Mouse (Mus musculus): ENCODE data around the gene Gm8247. TPM values are rescaled to one million over a fixed set of nuclear protein-coding genes. Genes with fewer than 3 reads are reported as not detected.
"Not testable (repeated sequence)": the region's sequence is repeated elsewhere in the genome, so short reads cannot be mapped to it uniquely, and the experiment has no call there.

The Gm8247 gene
- polyA plus RNA-seq (2014; fragmentation: Nextera tagmentation; extraction: Ambion mirVana) = not detected in 2 replicates

GRCm38 (mm10) chr14:44582853-44583252 is at the start of gene Gm8247:
Gene Gm8247 (plus strand): TSS chr14:44583153.
- H3K27me3 ChIP-seq (ENCODE audit: control insufficient read depth, insufficient read depth, low read length); H3K4me1 ChIP-seq (ENCODE audit: control insufficient read depth, insufficient read depth, low read length); H3K9ac ChIP-seq (replicated peaks; ENCODE audit: low read depth, low read length); H3K4me2 ChIP-seq (replicated peaks; ENCODE audit: low read depth, low read length); H3K4me3 ChIP-seq (ENCODE audit: low read depth, low read length); ATAC-seq (ENCODE audit: insufficient number of reproducible peaks, insufficient read depth, low FRiP score, low read depth); H3K9me3 ChIP-seq (ENCODE audit: control insufficient read depth, low read depth, low read length); H3K27ac ChIP-seq (ENCODE audit: low read length); H3K36me3 ChIP-seq (ENCODE audit: control insufficient read depth, insufficient read depth, low read length): not testable (repeated sequence)
- 96% methylated on average over 4 of the region's 4 CpGs for WGBS

- H3K9ac ChIP-seq (replicated peaks; ENCODE audit: low read depth, low read length); H3K4me2 ChIP-seq (replicated peaks; ENCODE audit: low read depth, low read length); H3K27me3 ChIP-seq (ENCODE audit: control insufficient read depth, insufficient read depth, low read length); H3K36me3 ChIP-seq (ENCODE audit: control insufficient read depth, insufficient read depth, low read length); H3K9me3 ChIP-seq (ENCODE audit: control insufficient read depth, low read depth, low read length); H3K4me1 ChIP-seq (ENCODE audit: control insufficient read depth, insufficient read depth, low read length); ATAC-seq (ENCODE audit: insufficient number of reproducible peaks, insufficient read depth, low FRiP score, low read depth); H3K4me3 ChIP-seq (ENCODE audit: low read depth, low read length); H3K27ac ChIP-seq (ENCODE audit: low read length): not testable (repeated sequence)
- 66% methylated on average over 3 of the region's 5 CpGs for WGBS
These were observed 35.0 kb upstream of the Gm8247 start for GRCm38 (mm10) chr14:44547961-44548360.

GRCm38 (mm10) chr14:44591765-44592164 is 8.8 kb downstream of the Gm8247 start:
- not testable (repeated sequence) for H3K9me3 ChIP-seq (ENCODE audit: control insufficient read depth, low read depth, low read length); ATAC-seq (ENCODE audit: insufficient number of reproducible peaks, insufficient read depth, low FRiP score, low read depth); H3K4me3 ChIP-seq (ENCODE audit: low read depth, low read length); H3K36me3 ChIP-seq (ENCODE audit: control insufficient read depth, insufficient read depth, low read length); H3K27me3 ChIP-seq (ENCODE audit: control insufficient read depth, insufficient read depth, low read length); H3K4me1 ChIP-seq (ENCODE audit: control insufficient read depth, insufficient read depth, low read length); H3K27ac ChIP-seq (ENCODE audit: low read length); H3K9ac ChIP-seq (replicated peaks; ENCODE audit: low read depth, low read length); H3K4me2 ChIP-seq (replicated peaks; ENCODE audit: low read depth, low read length)
- 81% methylated on average over 2 of the region's 2 CpGs for WGBS

- H3K4me3 ChIP-seq (ENCODE audit: low read depth, low read length); H3K9ac ChIP-seq (replicated peaks; ENCODE audit: low read depth, low read length); H3K9me3 ChIP-seq (ENCODE audit: control insufficient read depth, low read depth, low read length); H3K36me3 ChIP-seq (ENCODE audit: control insufficient read depth, insufficient read depth, low read length); ATAC-seq (ENCODE audit: insufficient number of reproducible peaks, insufficient read depth, low FRiP score, low read depth); H3K4me1 ChIP-seq (ENCODE audit: control insufficient read depth, insufficient read depth, low read length); H3K27me3 ChIP-seq (ENCODE audit: control insufficient read depth, insufficient read depth, low read length); H3K27ac ChIP-seq (ENCODE audit: low read length); H3K4me2 ChIP-seq (replicated peaks; ENCODE audit: low read depth, low read length): not testable (repeated sequence)
- WGBS = 74% methylated on average over 4 of the region's 4 CpGs
These were observed 44.8 kb downstream of the Gm8247 start, which contains the start of gene Gm5624 for GRCm38 (mm10) chr14:44627737-44628136. Gene Gm5624 (minus strand): TSS chr14:44627938.

Other genes starting within 250 kb of the Gm8247 start
- gene Gm5930, start 244.6 kb upstream of the Gm8247 start, polyA plus RNA-seq (2014; fragmentation: Nextera tagmentation; extraction: Ambion mirVana) = not detected in 2 replicates
- not detected in 2 replicates for gene Gm8229, start 217.8 kb upstream of the Gm8247 start, polyA plus RNA-seq (2014; fragmentation: Nextera tagmentation; extraction: Ambion mirVana)
- not detected in 2 replicates for gene Gm3371, start 172.5 kb upstream of the Gm8247 start, polyA plus RNA-seq (2014; fragmentation: Nextera tagmentation; extraction: Ambion mirVana)
- not detected in 2 replicates for gene Gm8232, start 149.5 kb upstream of the Gm8247 start, polyA plus RNA-seq (2014; fragmentation: Nextera tagmentation; extraction: Ambion mirVana)
- gene BC061237, start 90.7 kb upstream of the Gm8247 start, polyA plus RNA-seq (2014; fragmentation: Nextera tagmentation; extraction: Ambion mirVana) = not detected in 2 replicates
- gene Gm17093, start 64.9 kb upstream of the Gm8247 start, polyA plus RNA-seq (2014; fragmentation: Nextera tagmentation; extraction: Ambion mirVana) = not detected in 2 replicates
- not detected in 2 replicates for gene Gm5624, start 44.8 kb downstream of the Gm8247 start, polyA plus RNA-seq (2014; fragmentation: Nextera tagmentation; extraction: Ambion mirVana)
- not detected in 2 replicates for gene Gm8257, start 123.3 kb downstream of the Gm8247 start, polyA plus RNA-seq (2014; fragmentation: Nextera tagmentation; extraction: Ambion mirVana)
- not detected in 2 replicates for gene Gm8267, start 167.2 kb downstream of the Gm8247 start, polyA plus RNA-seq (2014; fragmentation: Nextera tagmentation; extraction: Ambion mirVana)